Mouse (Mus musculus): ENCODE results near the gene Tnxb. TPM values are rescaled to one million over a fixed set of nuclear protein-coding genes. Genes with fewer than 3 reads are reported as not detected.
"Not testable (repeated sequence)": the region's sequence is repeated elsewhere in the genome, so short reads cannot be mapped to it uniquely, and the experiment has no call there.

Tnxb gene
- polyA plus RNA-seq, 1 experiment: 0.77 TPM

DNA sequence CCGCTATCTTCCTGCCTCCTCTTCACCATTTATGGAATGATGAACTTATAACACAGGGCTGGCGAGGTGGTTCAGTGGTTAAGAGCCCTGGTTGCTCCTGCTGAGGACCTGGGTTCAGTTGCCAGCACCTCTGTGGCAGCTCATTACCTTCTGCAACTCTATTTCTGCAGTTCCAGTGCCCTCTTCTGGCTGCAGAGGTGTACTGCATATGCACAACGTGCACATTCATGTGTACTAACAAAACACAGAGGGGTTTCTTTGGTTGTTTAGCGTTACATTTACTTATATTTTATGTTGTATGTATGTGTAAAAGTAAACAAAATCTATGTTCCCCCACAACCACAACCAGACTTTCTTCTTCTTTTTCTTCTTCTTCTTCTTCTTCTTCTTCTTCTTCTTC, 52.7 kb downstream of the Tnxb start:
- Histone ChIP-seq H3K36me3 (ENCODE audit: control insufficient read depth, insufficient read depth, low read length) (no peaks in the 10 kb centered on the region), H3K4me3 (ENCODE audit: control insufficient read depth, low read depth, low read length) (no peak overlapping the region), H3K27ac (ENCODE audit: control insufficient read depth, insufficient read depth, low read depth, low read length) (no peak overlapping the region), H3K4me1 (ENCODE audit: control insufficient read depth, insufficient read depth, low read length) (no peaks in the 10 kb centered on the region), H3K27me3 (ENCODE audit: control insufficient read depth, insufficient read depth, low read length) (no peaks in the 10 kb centered on the region)
- peak; percentile 48; the same call in 1 of the 2 replicates for TF ChIP-seq CTCF (IDR thresholded peaks at IDR 0.05; ENCODE audit: control insufficient read depth, insufficient read depth, insufficient replicate concordance, low read depth, low read length)
- TF ChIP-seq POLR2A (IDR thresholded peaks at IDR 0.05; ENCODE audit: control insufficient read depth, low read depth, low read length): no peak

DNA sequence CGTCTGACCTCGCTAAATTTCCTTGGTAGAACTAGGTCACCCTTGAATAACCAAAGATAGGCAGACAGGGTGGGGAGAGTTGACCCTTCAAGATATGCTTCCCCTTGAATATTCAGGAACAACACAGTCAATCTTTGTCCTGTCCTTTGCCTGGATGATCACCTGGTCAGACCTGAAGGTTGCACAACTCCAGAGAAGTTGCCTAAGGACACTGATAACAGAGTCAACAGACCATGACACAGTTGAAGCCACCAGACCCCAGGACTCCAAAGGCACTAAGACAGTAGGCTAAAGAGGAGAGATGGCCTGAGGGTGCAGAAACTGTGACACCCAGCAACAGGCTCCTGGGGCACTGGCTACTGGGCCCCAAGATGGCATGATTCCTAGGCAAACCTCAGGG, 57.6 kb downstream of the Tnxb start:
- Histone ChIP-seq H3K27me3 (ENCODE audit: control insufficient read depth, insufficient read depth, low read length) (no peaks in the 10 kb centered on the region), H3K4me1 (ENCODE audit: control insufficient read depth, insufficient read depth, low read length) (no peaks in the 10 kb centered on the region), H3K27ac (ENCODE audit: control insufficient read depth, insufficient read depth, low read depth, low read length) (no peak overlapping the region), H3K36me3 (ENCODE audit: control insufficient read depth, insufficient read depth, low read length) (no peaks in the 10 kb centered on the region), H3K4me3 (ENCODE audit: control insufficient read depth, low read depth, low read length) (no peak overlapping the region)
- TF ChIP-seq CTCF (IDR thresholded peaks at IDR 0.05; ENCODE audit: control insufficient read depth, insufficient read depth, insufficient replicate concordance, low read depth, low read length): no peak
- no peak for TF ChIP-seq POLR2A (IDR thresholded peaks at IDR 0.05; ENCODE audit: control insufficient read depth, low read depth, low read length)

DNA sequence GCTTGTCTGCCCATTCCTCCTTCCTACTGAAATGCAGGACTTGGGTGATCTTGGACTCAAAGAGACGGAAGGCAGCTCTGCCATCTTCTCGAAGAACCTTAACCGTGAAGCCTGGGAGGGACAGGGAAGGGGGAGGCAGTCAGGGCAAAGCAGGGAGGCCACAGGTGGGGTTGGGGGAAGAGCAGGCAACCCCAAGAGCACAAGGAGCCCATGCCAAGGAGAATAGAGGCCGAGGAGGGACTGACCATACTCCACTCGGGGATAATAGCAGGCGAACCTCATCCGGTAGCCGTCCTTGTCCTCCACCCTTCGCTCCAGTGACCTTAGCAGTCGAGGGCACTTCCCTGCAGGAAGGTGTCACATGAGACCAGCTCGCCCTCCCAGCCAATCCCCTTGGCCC, 58.8 kb downstream of the Tnxb start:
- H3K27me3 ChIP-seq (ENCODE audit: control insufficient read depth, insufficient read depth, low read length); H3K36me3 ChIP-seq (ENCODE audit: control insufficient read depth, insufficient read depth, low read length); H3K4me1 ChIP-seq (ENCODE audit: control insufficient read depth, insufficient read depth, low read length); H3K27ac ChIP-seq (ENCODE audit: control insufficient read depth, insufficient read depth, low read depth, low read length); H3K4me3 ChIP-seq (ENCODE audit: control insufficient read depth, low read depth, low read length): not testable (repeated sequence)

DNA sequence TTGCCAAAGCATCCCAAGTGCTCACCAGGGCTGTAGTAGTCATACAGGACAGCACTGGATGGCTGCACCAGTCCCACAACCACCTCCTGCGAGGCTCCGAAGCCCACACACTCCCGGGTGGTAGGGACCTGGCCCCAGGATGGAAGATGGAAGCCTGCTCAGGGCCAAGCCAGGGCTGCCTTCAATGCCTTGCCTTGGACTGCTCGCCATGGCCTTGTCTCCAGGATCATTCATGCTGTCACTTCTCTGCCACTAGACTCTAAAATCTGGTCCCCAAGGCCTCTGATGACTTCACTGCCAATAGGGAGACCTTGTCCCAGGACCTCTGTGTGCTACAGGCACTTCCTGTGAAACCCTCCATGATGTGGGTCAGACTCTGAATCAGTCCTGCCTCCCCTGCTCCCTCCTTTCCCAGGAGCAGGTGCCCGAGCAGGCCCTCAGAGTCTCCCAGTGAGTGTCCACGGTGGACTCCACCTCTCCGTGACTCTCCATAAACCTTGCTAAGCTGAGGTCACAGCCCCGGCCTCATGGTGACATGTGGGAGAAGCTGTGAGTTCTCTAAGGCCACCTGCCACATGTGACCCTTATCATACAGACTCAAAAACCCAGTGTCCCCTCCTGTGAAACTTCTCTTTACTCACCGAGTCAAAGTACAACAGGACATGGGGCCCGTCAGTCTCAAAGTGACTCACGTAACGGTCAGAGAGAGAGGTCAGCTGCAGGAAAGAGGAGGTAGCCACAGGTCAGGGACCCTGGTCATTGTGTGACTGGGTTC, 59.6 kb downstream of the Tnxb start:
- not testable (repeated sequence) for H3K4me1 ChIP-seq (ENCODE audit: control insufficient read depth, insufficient read depth, low read length); H3K36me3 ChIP-seq (ENCODE audit: control insufficient read depth, insufficient read depth, low read length); H3K4me3 ChIP-seq (ENCODE audit: control insufficient read depth, low read depth, low read length); H3K27ac ChIP-seq (ENCODE audit: control insufficient read depth, insufficient read depth, low read depth, low read length); H3K27me3 ChIP-seq (ENCODE audit: control insufficient read depth, insufficient read depth, low read length)

DNA sequence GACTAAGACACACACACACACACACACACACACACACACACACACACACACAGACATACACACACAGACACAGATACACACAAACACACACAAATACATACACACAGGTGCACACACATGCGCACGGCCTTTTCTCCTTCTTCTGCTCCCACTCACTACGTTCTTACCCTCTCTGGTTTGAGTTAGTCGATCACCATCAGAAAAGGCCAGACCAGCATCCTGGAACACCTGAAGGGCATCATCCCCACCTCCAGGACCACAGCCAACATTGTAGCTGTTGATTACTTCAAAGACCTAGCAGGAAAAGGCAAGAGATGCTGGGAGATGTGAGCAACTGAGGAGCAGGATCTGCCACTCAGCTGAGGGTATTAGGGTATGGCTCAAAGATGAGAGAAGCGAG, 67.1 kb downstream of the Tnxb start:
- not testable (repeated sequence) for H3K27me3 ChIP-seq (ENCODE audit: control insufficient read depth, insufficient read depth, low read length); H3K4me3 ChIP-seq (ENCODE audit: control insufficient read depth, low read depth, low read length); H3K4me1 ChIP-seq (ENCODE audit: control insufficient read depth, insufficient read depth, low read length); H3K36me3 ChIP-seq (ENCODE audit: control insufficient read depth, insufficient read depth, low read length); H3K27ac ChIP-seq (ENCODE audit: control insufficient read depth, insufficient read depth, low read depth, low read length)

DNA sequence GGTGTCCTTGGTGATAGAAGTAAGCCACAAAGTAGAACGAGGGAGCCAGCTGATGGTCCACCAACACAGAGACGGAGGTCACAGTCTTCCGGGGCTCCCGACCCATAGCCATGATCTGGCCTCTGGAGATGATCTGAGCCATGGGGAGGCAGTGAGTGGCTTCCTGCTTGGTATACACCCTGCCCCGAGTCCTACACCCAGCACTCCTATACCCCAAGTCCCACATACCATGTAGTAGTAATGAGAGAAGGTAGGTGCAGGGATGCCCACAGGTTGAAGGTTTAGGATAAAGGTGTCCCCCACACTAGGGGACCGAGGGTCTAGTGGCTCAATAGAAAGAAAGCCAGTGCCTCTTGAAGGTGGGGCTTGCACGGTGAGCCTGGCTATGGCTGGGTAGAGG, 69.4 kb downstream of the Tnxb start:
- not testable (repeated sequence) for H3K27me3 ChIP-seq (ENCODE audit: control insufficient read depth, insufficient read depth, low read length); H3K4me1 ChIP-seq (ENCODE audit: control insufficient read depth, insufficient read depth, low read length); H3K36me3 ChIP-seq (ENCODE audit: control insufficient read depth, insufficient read depth, low read length)
- peak overlapping the region; percentile 16; the same call in 1 of the 2 replicates for H3K27ac ChIP-seq (ENCODE audit: control insufficient read depth, insufficient read depth, low read depth, low read length)
- peak overlapping the region; percentile 60 for H3K4me3 ChIP-seq (ENCODE audit: control insufficient read depth, low read depth, low read length)

DNA sequence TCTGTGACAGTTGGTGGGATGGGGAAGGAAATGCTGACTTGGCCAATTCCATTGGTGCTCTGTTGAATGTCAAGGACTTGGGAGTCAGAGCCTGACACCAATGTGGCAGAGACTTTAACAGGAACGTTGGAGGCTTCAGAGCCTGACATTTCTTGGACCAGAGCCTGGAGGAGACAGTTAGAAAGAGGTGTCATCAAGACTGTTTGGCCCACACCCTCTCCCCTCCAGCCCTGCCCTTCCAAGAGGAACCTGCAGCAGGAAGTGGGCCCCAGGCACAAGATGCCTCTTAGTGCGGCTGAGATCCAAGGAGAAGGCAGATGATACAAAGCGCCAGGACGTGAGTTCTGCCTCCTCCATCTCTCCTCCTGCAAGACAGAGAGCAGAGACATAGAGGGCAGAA, 69.9 kb downstream of the Tnxb start:
- Histone ChIP-seq H3K36me3 (ENCODE audit: control insufficient read depth, insufficient read depth, low read length) (no peaks in the 10 kb centered on the region), H3K4me1 (ENCODE audit: control insufficient read depth, insufficient read depth, low read length) (peaks cover 4% of the 10 kb centered on the region), H3K27me3 (ENCODE audit: control insufficient read depth, insufficient read depth, low read length) (no peaks in the 10 kb centered on the region), H3K4me3 (ENCODE audit: control insufficient read depth, low read depth, low read length) (peak overlapping the region; percentile 60), H3K27ac (ENCODE audit: control insufficient read depth, insufficient read depth, low read depth, low read length) (no peak overlapping the region)
- no peak for TF ChIP-seq POLR2A (IDR thresholded peaks at IDR 0.05; ENCODE audit: control insufficient read depth, low read depth, low read length)
- no peak for TF ChIP-seq CTCF (IDR thresholded peaks at IDR 0.05; ENCODE audit: control insufficient read depth, insufficient read depth, insufficient replicate concordance, low read depth, low read length)

DNA sequence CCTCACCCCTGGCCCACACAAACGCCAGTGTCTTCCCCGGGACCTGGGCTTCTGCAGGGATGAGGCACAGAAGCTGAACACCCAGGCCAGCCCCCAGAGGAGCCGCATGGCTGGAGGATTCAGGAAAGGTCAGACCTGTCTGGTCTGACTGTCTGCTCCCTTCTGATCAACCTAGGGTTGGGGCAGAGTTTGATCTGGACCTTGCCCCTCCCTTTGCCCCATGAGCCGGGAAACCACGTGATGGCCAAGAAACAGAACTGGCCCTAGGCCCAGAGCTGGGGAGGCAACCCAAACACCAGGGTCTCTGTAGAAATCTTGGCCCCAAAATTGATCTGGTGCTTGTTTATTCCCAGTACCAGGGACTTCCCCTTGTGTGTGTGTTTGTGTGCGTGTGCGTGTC, 73.4 kb downstream of the Tnxb start, which contains the start of gene C4b:
Gene C4b, minus strand, starts transcription at position 164 of the 400 bp plus-strand sequence.
- TF ChIP-seq CTCF (IDR thresholded peaks at IDR 0.05; ENCODE audit: control insufficient read depth, insufficient read depth, insufficient replicate concordance, low read depth, low read length) (no peak), POLR2A (IDR thresholded peaks at IDR 0.05; ENCODE audit: control insufficient read depth, low read depth, low read length) (no peak)
- no peak within 1 kb of the TSS for H3K4me3 ChIP-seq (ENCODE audit: control insufficient read depth, low read depth, low read length)
- H3K27me3 ChIP-seq (ENCODE audit: control insufficient read depth, insufficient read depth, low read length): no peaks in the 10 kb centered on the region
- H3K4me1 ChIP-seq (ENCODE audit: control insufficient read depth, insufficient read depth, low read length): peaks cover 4% of the 10 kb centered on the region
- no peak within 1 kb of the TSS for H3K27ac ChIP-seq (ENCODE audit: control insufficient read depth, insufficient read depth, low read depth, low read length)
- H3K36me3 ChIP-seq (ENCODE audit: control insufficient read depth, insufficient read depth, low read length): no peaks in the 10 kb centered on the region

All from testis, adult 2 months (tissue).